Comparison of ENCODE assay signal across 8 mouse cellular contexts in genomic region chr17:27574470-27575115, GRCm38 (mm10). TPM values are rescaled to one million over a fixed set of nuclear protein-coding genes. Genes with fewer than 3 reads are reported as not detected.
DNase-seq lines count a peak whose midpoint lies in the region; ATAC-seq and TF ChIP-seq lines count a peak whose summit lies in the region.

No protein-coding gene starts in this region.

- no peak overlapping the region for H3K4me3 ChIP-seq in forebrain, embryonic 15.5 days
- H3K4me3 ChIP-seq in forebrain, embryonic 13.5 days: no peak overlapping the region
- no peak overlapping the region for H3K4me3 ChIP-seq in limb, embryonic 14.5 days (replicated peaks; ENCODE audit: low read length)
- H3K4me3 ChIP-seq in embryonic facial prominence, embryonic 10.5 days: no peak overlapping the region

- TF ChIP-seq POLR2A in limb, embryonic 14.5 days (IDR thresholded peaks at IDR 0.05; ENCODE audit: borderline replicate concordance, extremely low read depth, insufficient read depth, insufficient read length): no peak

- H3K9ac ChIP-seq in forebrain, embryonic 15.5 days (replicated peaks): no peak overlapping the region
- no peak overlapping the region for H3K9ac ChIP-seq in forebrain, embryonic 13.5 days
- no peak overlapping the region for H3K9ac ChIP-seq in limb, embryonic 14.5 days (ENCODE audit: low read depth, low read length, severe bottlenecking)

- intact Hi-C loops in heart, postnatal 10 days (cut with DNase I): no loop called here

- H3K36me3 ChIP-seq in forebrain, embryonic 15.5 days: peaks cover 29% of the 10 kb centered on the region
- H3K36me3 ChIP-seq in forebrain, embryonic 13.5 days (ENCODE audit: poor library complexity, severe bottlenecking): peaks cover 66% of the 10 kb centered on the region
- H3K36me3 ChIP-seq in limb, embryonic 14.5 days (ENCODE audit: control insufficient read depth, insufficient read depth, low read length): peaks cover 36% of the 10 kb centered on the region
- peaks cover 66% of the 10 kb centered on the region for H3K36me3 ChIP-seq in embryonic facial prominence, embryonic 10.5 days (replicated peaks)

- WGBS in forebrain, embryonic 15.5 days: 82% methylated on average over 16 of the region's 16 CpGs
- 95% methylated on average over 15 of the region's 16 CpGs for WGBS in forebrain, embryonic 13.5 days
- WGBS in limb, embryonic 14.5 days: 90% methylated on average over 16 of the region's 16 CpGs
- 92% methylated on average over 16 of the region's 16 CpGs for WGBS in embryonic facial prominence, embryonic 10.5 days

- no peaks in the 10 kb centered on the region for H3K27me3 ChIP-seq in forebrain, embryonic 15.5 days
- H3K27me3 ChIP-seq in forebrain, embryonic 13.5 days: no peaks in the 10 kb centered on the region
- H3K27me3 ChIP-seq in limb, embryonic 14.5 days (ENCODE audit: control insufficient read depth, insufficient read depth, low read length): no peaks in the 10 kb centered on the region
- H3K27me3 ChIP-seq in embryonic facial prominence, embryonic 10.5 days (replicated peaks; ENCODE audit: low read depth, poor library complexity, severe bottlenecking): no peaks in the 10 kb centered on the region

- ATAC-seq in forebrain, embryonic 15.5 days (replicated peaks): no peak; the same call in 1 of the 2 replicates
- ATAC-seq in forebrain, embryonic 13.5 days: no peak
- no peak for ATAC-seq in limb, embryonic 14.5 days (ENCODE audit: low FRiP score, low read depth)
- no peak for ATAC-seq in granulocyte monocyte progenitor cell, adult 5-6 weeks (replicated peaks; ENCODE audit: poor library complexity, severe bottlenecking)

- DNase-seq in urinary bladder, postnatal 4 days (ENCODE audit: low spot score in 2 of 2): peak; percentile 70 to 78
- no peak for DNase-seq in urinary bladder, adult 2 months (ENCODE audit: low spot score)
- peak; percentile 86 to 89 for DNase-seq in heart, postnatal 10 days
- DNase-seq in limb, embryonic 14.5 days (ENCODE audit: low spot score): no peak
- no peak for DNase-seq in embryonic facial prominence, embryonic 10.5 days (ENCODE audit: low spot score)

- peak overlapping the region; percentile 24 for H3K27ac ChIP-seq in forebrain, embryonic 15.5 days (replicated peaks)
- H3K27ac ChIP-seq in forebrain, embryonic 13.5 days: no peak overlapping the region
- H3K27ac ChIP-seq in limb, embryonic 14.5 days (replicated peaks; ENCODE audit: low read depth, low read length): 0 out of 2 replicates have a peak overlapping the region, but pooled peaks have one; percentile 38
- no peak overlapping the region for H3K27ac ChIP-seq in embryonic facial prominence, embryonic 10.5 days (replicated peaks)

- no peak overlapping the region for H3K4me2 ChIP-seq in forebrain, embryonic 15.5 days (replicated peaks)
- H3K4me2 ChIP-seq in forebrain, embryonic 13.5 days: no peak overlapping the region
- H3K4me2 ChIP-seq in limb, embryonic 14.5 days (replicated peaks; ENCODE audit: low read depth, low read length, severe bottlenecking): no peak overlapping the region

- peaks cover 9% of the 10 kb centered on the region for H3K4me1 ChIP-seq in forebrain, embryonic 15.5 days
- no peaks in the 10 kb centered on the region for H3K4me1 ChIP-seq in forebrain, embryonic 13.5 days
- H3K4me1 ChIP-seq in limb, embryonic 14.5 days (ENCODE audit: control insufficient read depth, insufficient read depth, low read length): peaks cover 3% of the 10 kb centered on the region; the same call in 1 of the 2 replicates
- no peaks in the 10 kb centered on the region for H3K4me1 ChIP-seq in embryonic facial prominence, embryonic 10.5 days

- H3K9me3 ChIP-seq in forebrain, embryonic 15.5 days: no peaks in the 10 kb centered on the region
- H3K9me3 ChIP-seq in forebrain, embryonic 13.5 days (replicated peaks): no peaks in the 10 kb centered on the region
- no peaks in the 10 kb centered on the region for H3K9me3 ChIP-seq in limb, embryonic 14.5 days (ENCODE audit: control insufficient read depth, low read length)
- no peaks in the 10 kb centered on the region for H3K9me3 ChIP-seq in embryonic facial prominence, embryonic 10.5 days

RNA-seq across cellular contexts. Expression of gene AI413582, which starts 9.0 kb away (rescaled TPM):
- polyA plus RNA-seq in forebrain, embryonic 15.5 days (2015; fragmentation: Nextera tagmentation; extraction: Ambion mirVana): 34.8 and 37.4 TPM in 2 replicates
- polyA plus RNA-seq in forebrain, embryonic 13.5 days (2015; fragmentation: Nextera tagmentation; extraction: Ambion mirVana): 22.2 and 25.2 TPM in 2 replicates
- polyA plus RNA-seq in urinary bladder, adult 2 months (2012; rRNA removed): 34.8 and 48.7 TPM in 2 replicates
- 10 to 100 TPM; 10.2 to 11.2 TPM for total RNA-seq in heart, postnatal 10 days (2021)
- 24.1 and 28.0 TPM in 2 replicates for polyA plus RNA-seq in limb, embryonic 14.5 days (2012; rRNA removed)
- polyA plus RNA-seq in limb, embryonic 14.5 days (2014; fragmentation: Nextera tagmentation; extraction: Ambion mirVana): 31.4 and 31.9 TPM in 2 replicates
- 12.1 and 15.9 TPM in 2 replicates for polyA plus RNA-seq in embryonic facial prominence, embryonic 10.5 days (2016; fragmentation: Nextera tagmentation; extraction: Ambion mirVana)
- 59.2 and 65.2 TPM in 2 replicates for total RNA-seq in granulocyte monocyte progenitor cell, adult 5-6 weeks (2014; fragmentation: Nextera tagmentation)
- total RNA-seq in granulocyte monocyte progenitor cell, adult 5-6 weeks (2017): 34.8 and 42.3 TPM in 2 replicates

RNA-seq across cellular contexts. Expression of gene Hmga1, which starts 18.3 kb away (rescaled TPM):
- polyA plus RNA-seq in forebrain, embryonic 15.5 days (2015; fragmentation: Nextera tagmentation; extraction: Ambion mirVana): 106 and 121 TPM in 2 replicates
- polyA plus RNA-seq in forebrain, embryonic 13.5 days (2015; fragmentation: Nextera tagmentation; extraction: Ambion mirVana): 147 and 165 TPM in 2 replicates
- polyA plus RNA-seq in urinary bladder, adult 2 months (2012; rRNA removed): 55.1 and 65.1 TPM in 2 replicates
- total RNA-seq in heart, postnatal 10 days (2021): 10 to 100 TPM; 42.5 to 47.3 TPM
- 196 and 250 TPM in 2 replicates for polyA plus RNA-seq in limb, embryonic 14.5 days (2012; rRNA removed)
- 227 and 235 TPM in 2 replicates for polyA plus RNA-seq in limb, embryonic 14.5 days (2014; fragmentation: Nextera tagmentation; extraction: Ambion mirVana)
- 819 and 896 TPM in 2 replicates for polyA plus RNA-seq in embryonic facial prominence, embryonic 10.5 days (2016; fragmentation: Nextera tagmentation; extraction: Ambion mirVana)
- 541 and 637 TPM in 2 replicates for total RNA-seq in granulocyte monocyte progenitor cell, adult 5-6 weeks (2014; fragmentation: Nextera tagmentation)
- 232 and 267 TPM in 2 replicates for total RNA-seq in granulocyte monocyte progenitor cell, adult 5-6 weeks (2017)

RNA-seq across cellular contexts. Expression of gene Nudt3, which starts 48.7 kb away (rescaled TPM):
- polyA plus RNA-seq in forebrain, embryonic 15.5 days (2015; fragmentation: Nextera tagmentation; extraction: Ambion mirVana): 273 and 295 TPM in 2 replicates
- 191 and 196 TPM in 2 replicates for polyA plus RNA-seq in forebrain, embryonic 13.5 days (2015; fragmentation: Nextera tagmentation; extraction: Ambion mirVana)
- 112 and 116 TPM in 2 replicates for polyA plus RNA-seq in urinary bladder, adult 2 months (2012; rRNA removed)
- total RNA-seq in heart, postnatal 10 days (2021): 100 to 1,000 TPM; 380 to 410 TPM
- 116 and 121 TPM in 2 replicates for polyA plus RNA-seq in limb, embryonic 14.5 days (2012; rRNA removed)
- polyA plus RNA-seq in limb, embryonic 14.5 days (2014; fragmentation: Nextera tagmentation; extraction: Ambion mirVana): 35.7 and 36.8 TPM in 2 replicates
- polyA plus RNA-seq in embryonic facial prominence, embryonic 10.5 days (2016; fragmentation: Nextera tagmentation; extraction: Ambion mirVana): 85.5 and 87.8 TPM in 2 replicates
- total RNA-seq in granulocyte monocyte progenitor cell, adult 5-6 weeks (2014; fragmentation: Nextera tagmentation): 95.3 and 120 TPM in 2 replicates
- total RNA-seq in granulocyte monocyte progenitor cell, adult 5-6 weeks (2017): 173 and 194 TPM in 2 replicates

RNA-seq across cellular contexts. Expression of gene Grm4, which starts 53.4 kb away (rescaled TPM):
- polyA plus RNA-seq in forebrain, embryonic 15.5 days (2015; fragmentation: Nextera tagmentation; extraction: Ambion mirVana): 2.4 and 3.0 TPM in 2 replicates
- 2.2 and 2.4 TPM in 2 replicates for polyA plus RNA-seq in forebrain, embryonic 13.5 days (2015; fragmentation: Nextera tagmentation; extraction: Ambion mirVana)
- polyA plus RNA-seq in urinary bladder, adult 2 months (2012; rRNA removed): 0.12 and 0.35 TPM in 2 replicates
- total RNA-seq in heart, postnatal 10 days (2021): under 1 TPM in 1 of 2 experiments, not detected in 1; 0.20 TPM
- polyA plus RNA-seq in limb, embryonic 14.5 days (2012; rRNA removed): 1.6 and 2.2 TPM in 2 replicates
- 0.75 and 1.0 TPM in 2 replicates for polyA plus RNA-seq in limb, embryonic 14.5 days (2014; fragmentation: Nextera tagmentation; extraction: Ambion mirVana)
- polyA plus RNA-seq in embryonic facial prominence, embryonic 10.5 days (2016; fragmentation: Nextera tagmentation; extraction: Ambion mirVana): 0.96 and 1.3 TPM in 2 replicates
- not detected in 2 replicates for total RNA-seq in granulocyte monocyte progenitor cell, adult 5-6 weeks (2014; fragmentation: Nextera tagmentation)
- not detected in 2 replicates for total RNA-seq in granulocyte monocyte progenitor cell, adult 5-6 weeks (2017)

Comparison
In these comparisons a context has a peak if more than half of its experiments do, and no peak if none do; other contexts are left out.
1. H3K27ac ChIP-seq: peak in forebrain, embryonic 15.5 days (single experiment) and limb, embryonic 14.5 days (single experiment); none in forebrain, embryonic 13.5 days (single experiment) and embryonic facial prominence, embryonic 10.5 days (single experiment).
2. DNase-seq: peak in urinary bladder, postnatal 4 days (2 of 2) and heart, postnatal 10 days (2 of 2); none in urinary bladder, adult 2 months (single experiment), limb, embryonic 14.5 days (single experiment) and embryonic facial prominence, embryonic 10.5 days (single experiment).